Mouse (Mus musculus) bone marrow macrophage, adult 2 months (primary cell): ENCODE results near the gene Efcab11. TPM values are rescaled to one million over a fixed set of nuclear protein-coding genes. Genes with fewer than 3 reads are reported as not detected.

Experiments used
- H3K27ac ChIP-seq: 2 replicates; pipeline ENCODE4 v1.5.1; 2012; ENCODE audit warnings: low read depth, low read length; ENCODE audit not compliant: insufficient read depth
- H3K4me1 ChIP-seq: 2 replicates; pipeline ENCODE4 v1.6.1; 2012; ENCODE audit warnings: low read length; ENCODE audit not compliant: control insufficient read depth, insufficient read depth
- H3K4me3 ChIP-seq: 2 replicates; pipeline ENCODE4 v1.5.1; 2012; ENCODE audit warnings: mild to moderate bottlenecking, low read length, moderate library complexity; ENCODE audit not compliant: insufficient read depth
- CTCF ChIP-seq: IDR thresholded peaks from 2 replicates; pipeline ENCODE4 v1.5.1; 2012; ENCODE audit warnings: low read depth, mild to moderate bottlenecking, low read length, moderate library complexity
- POLR2A ChIP-seq: IDR thresholded peaks from 2 replicates; pipeline ENCODE4 v1.6.1; 2012; ENCODE audit warnings: mild to moderate bottlenecking, low read depth, low read length, borderline replicate concordance
- polyA plus RNA-seq: library from polyadenylated mRNA; stranded (reverse); fragments of >200 nt; gene quantifications from 2 replicates; pipeline ENCODE4 v1.2.4, GENCODE M21; 2012; ENCODE audit not compliant: missing spikeins, insufficient read depth, insufficient read length

The Efcab11 gene
- polyA plus RNA-seq, 1 experiment: 3.5 TPM

GRCm38 (mm10) chr12:99779908-99780307 is 104.3 kb downstream of the Efcab11 start:
- no peak for TF ChIP-seq CTCF
- no peak for TF ChIP-seq POLR2A
- Histone ChIP-seq H3K4me3 (no peak overlapping the region), H3K27ac (no peak overlapping the region), H3K4me1 (no peaks in the 10 kb centered on the region)

- TF ChIP-seq POLR2A (no peak), CTCF (no peak)
- Histone ChIP-seq H3K4me3 (no peak overlapping the region), H3K4me1 (no peaks in the 10 kb centered on the region), H3K27ac (no peak overlapping the region)
Measured at GRCm38 (mm10) chr12:99776497-99777139, 107.6 kb downstream of the Efcab11 start.

- H3K27ac ChIP-seq: no peak overlapping the region
- H3K4me3 ChIP-seq: no peak overlapping the region
- TF ChIP-seq CTCF (no peak), POLR2A (no peak)
- no peaks in the 10 kb centered on the region for H3K4me1 ChIP-seq
Measured at GRCm38 (mm10) chr12:99774864-99775263, 109.4 kb downstream of the Efcab11 start.

- TF ChIP-seq CTCF: no peak
- TF ChIP-seq POLR2A: no peak
- no peak overlapping the region for H3K4me3 ChIP-seq
- H3K27ac ChIP-seq: no peak overlapping the region
- H3K4me1 ChIP-seq: no peaks in the 10 kb centered on the region
Measured at GRCm38 (mm10) chr12:99773636-99774193, 110.5 kb downstream of the Efcab11 start.

GRCm38 (mm10) chr12:99771018-99771417 is 113.2 kb downstream of the Efcab11 start:
- TF ChIP-seq POLR2A (no peak), CTCF (no peak)
- H3K4me3 ChIP-seq: no peak overlapping the region
- H3K27ac ChIP-seq: no peak overlapping the region
- H3K4me1 ChIP-seq: no peaks in the 10 kb centered on the region

GRCm38 (mm10) chr12:99769626-99770025 is 114.6 kb downstream of the Efcab11 start:
- TF ChIP-seq CTCF (no peak), POLR2A (no peak)
- Histone ChIP-seq H3K27ac (no peak overlapping the region), H3K4me1 (no peaks in the 10 kb centered on the region), H3K4me3 (no peak overlapping the region)

- no peaks in the 10 kb centered on the region for H3K4me1 ChIP-seq
- H3K27ac ChIP-seq: no peak overlapping the region
- no peak for TF ChIP-seq POLR2A
- TF ChIP-seq CTCF: no peak
- no peak overlapping the region for H3K4me3 ChIP-seq
Measured at GRCm38 (mm10) chr12:99767691-99768090, 116.5 kb downstream of the Efcab11 start.

- no peaks in the 10 kb centered on the region for H3K4me1 ChIP-seq
- no peak overlapping the region for H3K4me3 ChIP-seq
- H3K27ac ChIP-seq: no peak overlapping the region
- TF ChIP-seq POLR2A (no peak), CTCF (no peak)
Measured at GRCm38 (mm10) chr12:99765979-99766378, 118.3 kb downstream of the Efcab11 start.

- H3K27ac ChIP-seq: no peak overlapping the region
- no peaks in the 10 kb centered on the region for H3K4me1 ChIP-seq
- no peak for TF ChIP-seq CTCF
- no peak for TF ChIP-seq POLR2A
- no peak overlapping the region for H3K4me3 ChIP-seq
Measured at GRCm38 (mm10) chr12:99764053-99764452, 120.2 kb downstream of the Efcab11 start.

GRCm38 (mm10) chr12:99757754-99758526 is 126.3 kb downstream of the Efcab11 start:
- Histone ChIP-seq H3K27ac (no peak overlapping the region), H3K4me3 (no peak overlapping the region), H3K4me1 (peaks cover 7% of the 10 kb centered on the region; the same call in 1 of the 2 replicates)
- TF ChIP-seq POLR2A: no peak
- TF ChIP-seq CTCF: no peak
